Mouse (Mus musculus) stomach, embryonic 14.5 days (tissue): ENCODE results near the gene F2r. TPM values are rescaled to one million over a fixed set of nuclear protein-coding genes. Genes with fewer than 3 reads are reported as not detected.

Experiments used
- ATAC-seq: fragments of 200-750 bp; cut with Nextera tagmentation; 2 replicates; pipeline ENCODE4 v1.8.0; 2017; ENCODE audit warnings: low read depth, moderate TSS enrichment; ENCODE audit not compliant: insufficient number of reproducible peaks, insufficient read depth, low FRiP score
- H3K27ac ChIP-seq: fragments of 300-500 bp; sonication (generic); 2 replicates; pipeline ENCODE4 v1.5.1; 2014; ENCODE audit warnings: mild to moderate bottlenecking, low read length, moderate library complexity, mixed read lengths
- H3K27me3 ChIP-seq: fragments of 300-500 bp; sonication (generic); 2 replicates; pipeline ENCODE4 v1.6.1; 2014; ENCODE audit warnings: low read length, control low read depth, mixed read lengths; ENCODE audit not compliant: control insufficient read depth, insufficient read depth
- H3K36me3 ChIP-seq: fragments of 300-500 bp; sonication (generic); 2 replicates; pipeline ENCODE4 v1.6.1; 2014; ENCODE audit warnings: mild to moderate bottlenecking, control low read depth, low read length, moderate library complexity, mixed read lengths; ENCODE audit not compliant: control insufficient read depth, insufficient read depth
- H3K4me1 ChIP-seq: fragments of 300-500 bp; sonication (generic); 2 replicates; pipeline ENCODE4 v1.6.1; 2014; ENCODE audit warnings: low read length, control low read depth, mixed read lengths; ENCODE audit not compliant: control insufficient read depth, insufficient read depth
- H3K4me2 ChIP-seq: fragments of 300-500 bp; sonication (generic); replicated peaks from 2 replicates; pipeline ENCODE4 v1.6.1; 2014; ENCODE audit warnings: low read depth, low read length, control low read depth
- H3K4me3 ChIP-seq: fragments of 300-500 bp; sonication (generic); 2 replicates; pipeline ENCODE4 v1.5.1; 2014; ENCODE audit warnings: low read depth, low read length, control low read depth
- H3K9ac ChIP-seq: fragments of 300-500 bp; sonication (generic); replicated peaks from 2 replicates; pipeline ENCODE4 v1.6.1; 2014; ENCODE audit warnings: low read depth, mild to moderate bottlenecking, control low read depth, low read length, moderate library complexity, mixed read lengths
- H3K9me3 ChIP-seq: fragments of 300-500 bp; sonication (generic); 2 replicates; pipeline ENCODE4 v1.6.1; 2016; ENCODE audit warnings: low read depth, low read length, control low read depth; ENCODE audit not compliant: control insufficient read depth
- WGBS: fragments of 180-500 bp; shearing (Covaris S2); extraction: QIAGEN DNeasy Blood & Tissue Kit; methylation state at CpG from one replicate; pipeline ENCODE4 v1.1.7; 2014; 5-methylcytosine and 5-hydroxymethylcytosine counted together
- polyA plus RNA-seq: library from polyadenylated mRNA; unstranded; fragments of >200 nt; fragmentation: Nextera tagmentation; extraction: Ambion mirVana; gene quantifications from 2 replicates; pipeline ENCODE4 v1.2.1, GENCODE M21; 2014

Gene F2r
- polyA plus RNA-seq, 1 experiment from 2014 or later, result 74.0 TPM

DNA sequence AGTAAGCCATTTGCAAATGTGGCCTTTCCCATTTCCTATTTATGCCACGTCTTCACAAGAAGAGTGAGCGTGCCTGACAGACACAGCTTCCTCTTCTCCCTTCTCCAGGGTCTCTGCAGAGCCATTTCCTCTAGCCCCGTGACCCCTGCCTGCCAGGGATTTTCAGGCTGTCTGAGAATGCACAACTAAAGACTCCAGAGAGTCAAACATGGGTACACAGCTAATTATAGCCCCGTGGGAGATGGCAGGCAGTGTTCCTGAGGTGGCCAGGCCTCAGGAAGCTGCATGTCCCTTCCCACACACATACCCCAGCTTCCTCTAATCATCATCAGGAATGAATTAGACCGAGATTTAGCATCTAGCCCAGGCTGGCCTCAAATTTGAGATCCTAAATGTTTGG, 20.6 kb upstream of the F2r start:
- H3K4me1 ChIP-seq, result peaks cover 16% of the 10 kb centered on the region; the same call in 1 of the 2 replicates
- no peak for ATAC-seq
- 28% methylated on average over 5 of the region's 5 CpGs for WGBS
- H3K36me3 ChIP-seq, result peaks cover 5% of the 10 kb centered on the region
- H3K4me3 ChIP-seq, result no peak overlapping the region
- no peaks in the 10 kb centered on the region for H3K27me3 ChIP-seq
- H3K9me3 ChIP-seq, result no peaks in the 10 kb centered on the region
- peak overlapping the region; percentile 61 for H3K27ac ChIP-seq
- H3K9ac ChIP-seq, result no peak overlapping the region
- no peak overlapping the region for H3K4me2 ChIP-seq

DNA sequence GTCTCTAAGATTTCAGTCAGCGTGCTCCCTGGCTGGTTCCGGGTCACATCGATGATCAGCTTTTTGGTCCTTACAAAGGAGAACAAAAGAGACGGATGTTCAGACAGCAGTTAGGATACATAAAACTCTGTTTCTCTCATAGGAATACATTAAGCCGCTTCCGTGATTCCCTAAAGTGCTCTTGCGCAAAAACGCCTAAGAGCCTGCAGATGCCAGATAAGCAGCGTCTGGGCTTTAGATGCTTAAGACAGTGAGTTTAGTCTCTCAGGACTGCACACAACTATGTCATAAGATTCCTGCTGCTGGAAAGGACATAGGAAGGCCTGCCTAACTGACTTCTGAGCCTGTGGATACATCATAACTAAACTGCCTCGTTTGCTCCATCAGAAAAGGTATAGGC, 19.4 kb upstream of the F2r start:
- H3K9ac ChIP-seq, result no peak overlapping the region
- WGBS, result 74% methylated on average over 10 of the region's 10 CpGs
- H3K27ac ChIP-seq, result no peak overlapping the region

DNA sequence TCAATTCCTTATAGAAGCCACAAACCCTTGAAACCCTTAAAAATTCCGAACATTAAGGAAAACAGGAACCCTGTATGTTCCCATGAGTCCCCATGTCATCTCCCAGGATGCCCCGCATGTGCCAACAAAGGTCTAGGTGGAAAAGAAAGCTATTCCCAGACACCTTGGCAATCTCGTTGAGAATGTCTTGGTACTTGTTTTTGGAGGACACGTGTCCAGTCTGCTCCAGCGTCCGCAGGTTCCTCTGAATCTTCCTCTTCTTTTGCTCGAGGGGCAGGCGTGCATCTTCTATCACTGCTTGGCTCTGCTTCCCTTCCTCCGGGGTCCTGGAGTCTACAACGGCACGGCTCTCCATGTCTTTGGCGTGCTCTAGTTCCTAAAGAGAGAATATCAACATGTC, 17.0 kb upstream of the F2r start:
- no peak for ATAC-seq
- no peak overlapping the region for H3K27ac ChIP-seq
- H3K9ac ChIP-seq, result no peak overlapping the region
- WGBS, result 93% methylated on average over 12 of the region's 12 CpGs
- H3K36me3 ChIP-seq, result peaks cover 5% of the 10 kb centered on the region
- H3K4me3 ChIP-seq, result no peak overlapping the region
- H3K9me3 ChIP-seq, result no peaks in the 10 kb centered on the region
- no peak overlapping the region for H3K4me2 ChIP-seq
- no peaks in the 10 kb centered on the region for H3K27me3 ChIP-seq
- H3K4me1 ChIP-seq, result peaks cover 10% of the 10 kb centered on the region; the same call in 1 of the 2 replicates

More for the DNA sequence above, 19.4 kb upstream of the F2r start:
- no peaks in the 10 kb centered on the region for H3K9me3 ChIP-seq
- H3K4me1 ChIP-seq, result peaks cover 16% of the 10 kb centered on the region; the same call in 1 of the 2 replicates
- no peak overlapping the region for H3K4me2 ChIP-seq
- no peak for ATAC-seq
- peaks cover 5% of the 10 kb centered on the region for H3K36me3 ChIP-seq
- H3K27me3 ChIP-seq, result no peaks in the 10 kb centered on the region
- H3K4me3 ChIP-seq, result no peak overlapping the region

DNA sequence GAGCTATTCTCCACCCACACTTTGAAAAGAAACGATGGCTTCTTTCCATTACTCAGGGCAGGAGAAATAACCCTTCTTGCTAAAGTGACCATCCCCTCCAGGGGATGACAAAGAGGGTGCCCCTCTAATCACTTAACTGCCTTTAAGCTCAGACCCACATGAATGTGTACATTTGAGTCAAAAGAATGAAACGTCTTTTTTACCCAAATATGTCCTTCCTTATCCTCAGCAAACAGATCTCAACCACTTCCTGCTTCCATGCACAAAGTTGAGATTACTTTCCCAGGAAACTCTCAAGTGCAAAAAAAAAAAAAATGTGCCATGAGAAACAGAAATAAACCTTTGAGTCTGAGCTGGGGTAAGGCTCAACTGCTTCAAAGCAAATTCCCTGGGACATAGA, 16.2 kb upstream of the F2r start:
- Histone ChIP-seq H3K36me3 (peaks cover 8% of the 10 kb centered on the region), H3K9me3 (no peaks in the 10 kb centered on the region), H3K4me1 (peaks cover 5% of the 10 kb centered on the region; the same call in 1 of the 2 replicates), H3K4me3 (no peak overlapping the region), H3K9ac (no peak overlapping the region), H3K27me3 (no peaks in the 10 kb centered on the region), H3K27ac (no peak overlapping the region; the same call in 1 of the 2 replicates), H3K4me2 (no peak overlapping the region)
- 9% methylated on average over 2 of the region's 2 CpGs for WGBS
- no peak for ATAC-seq

GRCm38 (mm10) chr13:95633384-95633783, 15.1 kb upstream of the F2r start:
- Histone ChIP-seq H3K4me1 (no peaks in the 10 kb centered on the region), H3K4me3 (no peak overlapping the region), H3K4me2 (no peak overlapping the region), H3K9ac (no peak overlapping the region), H3K36me3 (peaks cover 8% of the 10 kb centered on the region), H3K9me3 (no peaks in the 10 kb centered on the region), H3K27ac (no peak overlapping the region; the same call in 1 of the 2 replicates), H3K27me3 (no peaks in the 10 kb centered on the region)
- 64% methylated on average over 2 of the region's 2 CpGs for WGBS
- no peak for ATAC-seq

GRCm38 (mm10) chr13:95632144-95632543, 13.9 kb upstream of the F2r start:
- ATAC-seq, result no peak
- WGBS, result 83% methylated on average over 6 of the region's 6 CpGs

DNA sequence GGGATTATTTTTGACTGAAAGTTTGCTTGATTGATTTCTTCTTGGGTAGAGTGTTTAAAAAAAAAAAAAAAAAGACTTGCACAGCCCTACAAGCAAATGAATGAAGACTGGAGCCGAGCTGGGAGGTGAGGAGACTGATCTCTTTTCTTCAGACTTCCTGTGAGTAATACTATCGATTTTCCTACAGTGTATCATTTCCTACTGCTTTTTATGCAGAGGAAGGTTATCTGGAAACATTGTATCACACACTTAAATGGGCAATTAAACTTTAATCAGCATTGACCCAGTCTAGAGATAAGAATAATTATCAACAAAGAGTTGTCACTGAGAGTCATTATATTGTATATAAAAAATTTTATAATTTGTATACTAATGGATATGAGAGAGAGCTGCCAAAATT, 12.5 kb upstream of the F2r start:
- H3K36me3 ChIP-seq, result peaks cover 12% of the 10 kb centered on the region
- H3K4me2 ChIP-seq, result no peak overlapping the region
- H3K27me3 ChIP-seq, result no peaks in the 10 kb centered on the region
- H3K4me1 ChIP-seq, result no peaks in the 10 kb centered on the region
- H3K4me3 ChIP-seq, result no peak overlapping the region
- no peak for ATAC-seq
- no peaks in the 10 kb centered on the region for H3K9me3 ChIP-seq
- WGBS, result 57% methylated on average over 2 of the region's 2 CpGs
- H3K9ac ChIP-seq, result no peak overlapping the region
- no peak overlapping the region for H3K27ac ChIP-seq

More at GRCm38 (mm10) chr13:95632144-95632543, 13.9 kb upstream of the F2r start:
- Histone ChIP-seq H3K27ac (no peak overlapping the region), H3K4me3 (no peak overlapping the region), H3K4me1 (no peaks in the 10 kb centered on the region), H3K4me2 (no peak overlapping the region), H3K9me3 (no peaks in the 10 kb centered on the region), H3K9ac (no peak overlapping the region), H3K27me3 (no peaks in the 10 kb centered on the region), H3K36me3 (peaks cover 12% of the 10 kb centered on the region)

GRCm38 (mm10) chr13:95629751-95630150, 11.5 kb upstream of the F2r start:
- Histone ChIP-seq H3K36me3 (peaks cover 8% of the 10 kb centered on the region; the same call in 1 of the 2 replicates), H3K4me2 (no peak overlapping the region), H3K9me3 (no peaks in the 10 kb centered on the region), H3K4me1 (no peaks in the 10 kb centered on the region), H3K4me3 (no peak overlapping the region), H3K27me3 (no peaks in the 10 kb centered on the region), H3K9ac (no peak overlapping the region), H3K27ac (no peak overlapping the region)
- 86% methylated on average over 10 of the region's 10 CpGs for WGBS
- ATAC-seq, result no peak

GRCm38 (mm10) chr13:95626696-95627095, 8.4 kb upstream of the F2r start:
- Histone ChIP-seq H3K27me3 (no peaks in the 10 kb centered on the region), H3K9me3 (no peaks in the 10 kb centered on the region), H3K4me1 (no peaks in the 10 kb centered on the region), H3K4me3 (no peak overlapping the region), H3K4me2 (no peak overlapping the region), H3K36me3 (peaks cover 8% of the 10 kb centered on the region; the same call in 1 of the 2 replicates), H3K9ac (no peak overlapping the region), H3K27ac (no peak overlapping the region)
- no peak for ATAC-seq
- 73% methylated on average over 7 of the region's 7 CpGs for WGBS
